Mouse (Mus musculus) heart, postnatal 10 days (tissue): ENCODE measurements around the gene Evi2a. TPM values are rescaled to one million over a fixed set of nuclear protein-coding genes. Genes with fewer than 3 reads are reported as not detected.

Experiments used
- DNase-seq, 2 experiments: peaks; one replicate each; pipeline ENCODE4 v3.0.0; 2021
- intact Hi-C: fragments of 180-260 bp; cut with DNase I; formaldehyde crosslinking; loops from one replicate; pipeline ENCODE4 v1.15.1; 2025
- total RNA-seq, 2 experiments: library from RNA; stranded (reverse); gene quantifications; 2 replicates each; pipeline ENCODE4 v1.2.3; 2021

Evi2a gene
- total RNA-seq, 2 experiments from 2014 or later: 0.81 to 2.0 TPM

DNA sequence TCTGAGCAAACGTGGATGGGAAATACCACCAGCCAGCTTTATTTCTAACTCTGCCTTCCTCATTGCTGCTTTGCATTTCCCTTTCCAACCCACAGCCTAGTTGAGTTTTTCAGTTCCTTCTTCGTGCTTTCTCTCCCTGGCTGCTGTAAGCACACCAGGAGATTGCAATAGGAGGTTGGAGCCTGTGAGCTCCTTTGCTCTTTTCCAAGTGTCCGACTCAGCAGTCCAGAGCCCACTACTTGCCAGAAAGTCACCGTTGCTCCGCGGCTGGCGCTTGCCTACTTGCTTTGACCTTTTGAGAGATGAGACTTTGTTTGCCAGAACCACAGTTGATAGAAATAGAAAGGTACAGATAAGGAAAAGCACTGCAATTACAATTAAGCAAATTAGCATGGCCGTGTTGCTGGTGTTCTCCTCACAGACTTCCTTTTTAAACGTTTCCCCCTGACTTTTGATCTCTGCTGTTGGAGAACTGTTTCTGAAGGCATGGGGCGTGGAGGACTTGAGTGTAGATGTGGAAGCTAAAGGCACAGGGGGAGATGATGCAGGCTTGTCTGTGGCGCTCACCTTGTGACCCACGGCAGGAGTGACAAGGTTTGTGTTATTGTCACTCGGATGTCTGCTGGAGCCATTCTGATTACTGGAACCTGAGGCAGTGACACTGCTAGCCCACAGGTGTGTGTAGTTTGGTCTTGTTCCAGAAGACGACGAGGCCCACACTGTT is 3.2 kb downstream of the Evi2a start:
- intact Hi-C loops: no loop called here
- peak; percentile 39 to 45 for DNase-seq

DNA sequence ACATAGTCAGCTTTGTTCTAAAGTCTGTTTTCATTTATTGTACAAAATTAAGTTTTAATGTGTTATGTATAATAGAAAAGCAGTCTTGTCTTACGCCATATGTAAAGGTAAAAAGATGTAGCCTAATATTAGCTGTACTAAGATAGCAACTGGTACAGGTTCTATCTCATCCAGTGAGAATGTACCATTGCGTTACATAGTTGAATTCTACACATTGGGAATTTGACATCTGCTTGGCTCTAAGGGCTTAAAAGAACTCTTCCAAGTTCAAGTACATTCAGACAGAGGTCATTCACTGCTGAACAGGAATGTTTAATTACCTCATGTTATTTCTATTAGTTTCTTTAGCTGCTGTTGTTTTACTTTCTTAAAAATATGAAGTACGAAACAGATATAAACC is 3.9 kb downstream of the Evi2a start:
- no peak for DNase-seq

GRCm38 (mm10) chr11:79524310-79524575 is 6.2 kb downstream of the Evi2a start:
- DNase-seq: no peak
- intact Hi-C loops: no loop called here

More for the DNA sequence above, 3.9 kb downstream of the Evi2a start:
- intact Hi-C loops: no loop called here

- intact Hi-C loops: no loop called here
These were observed 6.7 kb downstream of the Evi2a start, which contains the start of gene Evi2b for GRCm38 (mm10) chr11:79523560-79524309. Evi2b (minus strand) TSS chr11:79523762.

GRCm38 (mm10) chr11:79522944-79523343 is 7.5 kb downstream of the Evi2a start:
- intact Hi-C loops: no loop called here
- DNase-seq: no peak

More at GRCm38 (mm10) chr11:79523560-79524309, 6.7 kb downstream of the Evi2a start, which contains the start of gene Evi2b:
- DNase-seq: no peak

GRCm38 (mm10) chr11:79521930-79522329 is 8.5 kb downstream of the Evi2a start:
- intact Hi-C loops: no loop called here

GRCm38 (mm10) chr11:79520772-79521171 is 9.6 kb downstream of the Evi2a start:
- no peak for DNase-seq
- intact Hi-C loops: no loop called here

More at GRCm38 (mm10) chr11:79521930-79522329, 8.5 kb downstream of the Evi2a start:
- DNase-seq: no peak

- intact Hi-C loops: no loop called here
- peak in 1 of 2 experiments; percentile 21 for DNase-seq
These were observed 10.5 kb downstream of the Evi2a start for GRCm38 (mm10) chr11:79519878-79520291.

- no peak for DNase-seq
- intact Hi-C loops: no loop called here
These were observed 11.1 kb downstream of the Evi2a start for GRCm38 (mm10) chr11:79519299-79519698.

GRCm38 (mm10) chr11:79515798-79516197 is 14.6 kb downstream of the Evi2a start:
- intact Hi-C loops: no loop called here

DNA sequence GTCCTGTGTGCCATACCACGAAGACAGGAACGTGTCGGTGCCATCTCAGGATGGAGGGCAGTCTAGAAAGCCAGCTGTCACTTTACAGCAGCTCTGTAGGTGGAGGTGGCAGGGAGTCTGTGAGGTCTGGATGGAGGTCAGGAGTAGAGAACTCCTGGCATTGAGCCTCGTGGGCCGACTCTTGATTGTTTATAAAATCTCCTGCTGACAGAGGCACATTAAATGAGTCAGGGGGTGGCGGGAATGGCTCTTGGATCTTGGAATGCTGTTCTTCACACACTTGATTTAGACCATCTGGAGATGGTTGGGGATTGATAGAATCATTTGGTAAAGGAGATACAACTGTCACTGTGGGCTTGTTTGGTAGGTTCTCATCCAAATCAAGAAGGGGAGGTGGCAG is 15.1 kb downstream of the Evi2a start:
- intact Hi-C loops: no loop called here
- no peak for DNase-seq

More at GRCm38 (mm10) chr11:79515798-79516197, 14.6 kb downstream of the Evi2a start:
- DNase-seq: no peak

- no peak for DNase-seq
These were observed 18.4 kb downstream of the Evi2a start for GRCm38 (mm10) chr11:79511970-79512369.

GRCm38 (mm10) chr11:79504506-79504905 is 25.9 kb downstream of the Evi2a start:
- no peak for DNase-seq
- intact Hi-C loops: no loop called here

More at GRCm38 (mm10) chr11:79511970-79512369, 18.4 kb downstream of the Evi2a start:
- intact Hi-C loops: no loop called here

DNA sequence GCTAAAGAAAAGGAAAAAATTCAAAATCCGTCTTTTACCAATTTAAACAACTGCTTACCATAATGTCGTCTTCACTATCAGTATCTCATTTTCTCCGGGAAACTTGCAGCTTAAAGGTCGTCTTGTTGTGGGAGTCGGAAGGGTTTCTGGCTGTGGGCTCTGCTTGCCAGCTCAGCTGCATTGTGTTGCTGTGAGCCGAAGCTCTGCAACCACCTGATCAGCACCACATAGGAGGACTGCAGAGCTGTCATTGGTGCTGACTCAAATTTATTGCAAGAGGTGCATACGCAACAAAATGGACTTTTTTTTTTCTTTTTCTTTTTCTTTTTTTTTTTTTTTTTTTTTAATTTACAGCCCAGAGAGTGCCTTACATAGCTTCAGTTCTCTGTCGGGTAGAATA is 26.6 kb downstream of the Evi2a start, which contains the start of gene Omg:
Omg (minus strand) TSS at position 240 of the 400 bp plus-strand sequence.
- intact Hi-C loops: no loop called here
- DNase-seq: no peak

DNA sequence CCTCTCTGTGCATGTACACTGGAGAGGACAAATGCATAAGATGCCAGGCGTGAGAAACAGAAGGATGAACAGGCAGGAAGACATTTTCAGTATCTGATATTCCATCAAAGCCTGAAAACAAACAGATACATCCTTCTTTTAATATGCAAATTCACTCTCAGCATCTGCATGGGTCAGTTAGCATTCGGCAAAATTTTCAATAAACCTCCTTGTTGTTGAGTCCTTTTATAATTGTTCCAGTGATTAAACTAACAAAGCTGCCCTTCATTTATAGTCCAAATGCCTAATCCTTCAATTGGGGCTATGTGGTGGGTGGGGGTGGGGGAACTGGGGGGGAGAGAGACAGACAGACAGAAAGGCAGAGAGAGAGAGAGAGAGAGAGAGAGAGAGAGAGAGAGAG is 27.5 kb downstream of the Evi2a start:
- intact Hi-C loops: no loop called here
- DNase-seq: no peak

GRCm38 (mm10) chr11:79494976-79495800 is 35.2 kb downstream of the Evi2a start:
- peak in 1 of 2 experiments; percentile 5 for DNase-seq
- intact Hi-C loops: no loop called here

- intact Hi-C loops: loop anchor here (5.0 kb wide), 2 partner anchors 78 to 93 kb away; no protein-coding TSS in a partner anchor
- no peak for DNase-seq
These were observed 45.7 kb downstream of the Evi2a start for GRCm38 (mm10) chr11:79484721-79485120.

DNA sequence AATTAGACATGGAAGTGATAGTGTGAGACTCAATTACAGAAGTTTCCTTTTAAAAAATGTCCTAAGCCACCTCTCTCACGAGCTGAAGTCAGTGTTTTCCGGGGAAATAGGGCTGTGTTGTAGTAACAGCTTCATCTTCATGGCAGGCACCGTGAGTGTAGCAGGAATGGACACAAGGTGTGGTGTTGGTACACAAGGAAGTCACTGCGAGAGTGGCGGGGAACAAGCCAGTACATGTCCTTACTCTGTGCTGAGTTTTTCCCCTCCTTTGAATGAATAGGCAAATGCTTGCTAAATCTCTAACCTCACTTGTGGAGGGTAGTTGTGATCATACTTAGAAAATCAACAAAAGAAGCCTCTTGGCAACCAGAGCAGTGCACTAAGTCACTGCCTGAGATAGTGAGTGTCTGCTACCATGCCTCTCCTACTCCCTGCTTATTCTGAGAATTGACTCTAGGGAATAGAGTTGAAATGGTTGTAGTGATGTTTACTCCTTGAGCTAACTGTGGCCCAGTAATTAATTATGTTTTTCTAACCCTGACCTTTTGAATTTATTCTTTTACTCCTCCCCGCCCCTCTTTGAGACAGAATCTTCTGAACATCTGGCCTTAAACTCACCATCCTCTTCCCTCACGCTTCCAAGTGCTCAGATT is 46.4 kb downstream of the Evi2a start:
- intact Hi-C loops: loop anchor here (5.0 kb wide), 2 partner anchors 78 to 93 kb away; no protein-coding TSS in a partner anchor
- DNase-seq: no peak

GRCm38 (mm10) chr11:79483392-79483791 is 47.0 kb downstream of the Evi2a start:
- no peak for DNase-seq
- intact Hi-C loops: loop anchor here (5.0 kb wide), 2 partner anchors 79 to 94 kb away; no protein-coding TSS in a partner anchor
